Mouse (Mus musculus) G1E (cell line): ENCODE data around the gene Dnajc6.

Experiments
- CTCF ChIP-seq: IDR thresholded peaks from 2 replicates; pipeline ENCODE4 v1.5.1; 2012; ENCODE audit warnings: low read depth, low read length, inconsistent platforms, mixed read lengths
- GATA1 ChIP-seq: IDR thresholded peaks from 2 replicates; pipeline ENCODE4 v1.6.1; 2012; ENCODE audit warnings: borderline replicate concordance, low read length, inconsistent platforms, mixed read lengths
- GATA2 ChIP-seq: IDR thresholded peaks from 2 replicates; pipeline ENCODE4 v1.6.1; 2012; ENCODE audit warnings: low read depth, low read length, inconsistent platforms, borderline replicate concordance
- POLR2AphosphoS5 ChIP-seq: IDR thresholded peaks from 2 replicates; pipeline ENCODE4 v1.6.1; 2012; ENCODE audit warnings: low read depth, low read length, inconsistent platforms; ENCODE audit not compliant: insufficient replicate concordance
- TAL1 ChIP-seq: conservative IDR thresholded peaks from 2 replicates; pipeline ENCODE4 v1.6.1; 2012; ENCODE audit warnings: low read depth, low read length, inconsistent platforms, mixed read lengths

DNA sequence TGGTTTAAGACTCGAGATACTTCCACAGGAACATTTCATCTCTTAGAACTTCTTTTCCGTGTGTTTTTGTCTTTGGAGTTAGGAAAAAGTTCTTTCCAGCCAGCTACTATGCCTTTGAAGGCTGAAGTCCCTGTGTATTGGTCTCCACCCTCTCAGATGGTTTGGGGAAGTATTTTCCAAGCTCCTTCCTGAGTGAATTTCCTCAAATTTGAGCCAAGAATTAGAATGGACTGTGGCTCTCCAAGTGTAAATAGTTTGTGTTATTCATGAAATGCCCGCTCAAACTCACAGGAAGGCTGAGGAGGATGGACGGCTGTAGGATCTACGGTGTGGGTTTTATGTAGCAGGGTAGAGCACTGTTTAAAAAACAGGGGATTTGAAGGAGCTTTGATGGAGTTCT is 193.2 kb downstream of the Dnajc6 start:
- no peak for TF ChIP-seq CTCF
- no peak for TF ChIP-seq GATA1
- no peak for TF ChIP-seq POLR2AphosphoS5
- TF ChIP-seq TAL1: no peak
- TF ChIP-seq GATA2: no peak
